Mouse (Mus musculus): ENCODE measurements around the gene P4hb.

The P4hb gene

DNA sequence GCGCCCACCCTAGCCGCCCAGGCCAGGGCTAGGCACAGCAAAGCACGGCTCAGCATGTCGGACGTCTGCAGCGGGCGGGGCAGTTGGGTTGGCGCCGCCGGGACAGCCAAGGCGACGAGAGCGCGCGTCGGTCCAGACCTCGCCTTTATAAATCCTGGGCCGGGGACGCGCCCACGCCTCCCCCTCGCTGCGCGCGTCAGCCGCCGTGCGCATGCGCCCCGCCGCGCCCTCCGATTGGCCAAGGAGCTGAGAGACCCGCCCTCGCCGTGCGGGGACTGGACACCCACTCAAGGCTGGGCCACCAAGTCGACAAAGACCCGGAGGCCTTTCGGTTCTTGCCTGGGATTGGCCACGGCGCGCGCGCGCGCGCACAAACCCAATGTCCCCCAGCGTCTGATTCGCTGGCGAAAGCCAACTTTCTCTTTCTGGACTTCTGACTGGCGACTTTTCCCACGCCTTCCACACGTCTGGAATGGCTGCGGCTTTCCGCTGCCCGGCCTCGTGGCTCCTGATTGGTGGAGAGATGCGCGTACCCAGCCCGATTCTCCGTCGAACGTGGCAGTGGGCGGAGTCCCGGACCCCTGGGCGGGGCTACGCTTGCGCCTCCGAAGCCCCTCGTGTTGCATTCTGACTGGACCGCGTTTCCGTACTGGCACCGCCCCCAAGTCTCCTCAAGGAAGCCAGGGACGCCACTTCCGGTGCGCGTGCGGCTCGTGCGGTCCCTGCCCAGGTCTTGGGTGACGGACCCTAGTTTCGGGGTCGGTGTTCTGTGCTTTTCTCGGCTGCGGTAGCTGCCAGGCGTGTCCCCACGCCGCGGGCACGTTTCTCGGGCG is at the start of gene P4hb:
TSS of gene P4hb (minus strand) at position 502 of the 833 bp plus-strand sequence.
- in situ Hi-C loops (cut with MboI): no loop called here

DNA sequence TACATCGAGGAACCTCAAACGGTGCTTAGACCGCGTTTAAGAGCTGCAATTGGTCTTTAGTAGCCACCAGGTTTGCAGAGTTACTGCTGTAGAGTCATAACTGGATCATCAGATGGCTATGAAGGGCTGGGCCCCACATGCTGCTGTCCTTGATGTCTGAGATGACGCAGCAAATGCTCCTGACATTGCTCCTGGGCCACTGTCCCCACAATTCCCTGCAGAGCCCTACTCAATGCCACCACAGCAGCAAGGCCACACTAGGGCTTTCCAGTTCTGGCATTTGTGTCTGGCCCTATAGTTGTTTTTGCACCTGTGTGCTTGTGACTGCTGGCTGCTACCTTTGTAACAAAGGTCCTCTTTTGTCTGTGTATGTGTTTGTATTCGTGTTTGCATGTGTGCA is 49.8 kb upstream of the P4hb start:
- in situ Hi-C loops (cut with MboI): no loop called here

DNA sequence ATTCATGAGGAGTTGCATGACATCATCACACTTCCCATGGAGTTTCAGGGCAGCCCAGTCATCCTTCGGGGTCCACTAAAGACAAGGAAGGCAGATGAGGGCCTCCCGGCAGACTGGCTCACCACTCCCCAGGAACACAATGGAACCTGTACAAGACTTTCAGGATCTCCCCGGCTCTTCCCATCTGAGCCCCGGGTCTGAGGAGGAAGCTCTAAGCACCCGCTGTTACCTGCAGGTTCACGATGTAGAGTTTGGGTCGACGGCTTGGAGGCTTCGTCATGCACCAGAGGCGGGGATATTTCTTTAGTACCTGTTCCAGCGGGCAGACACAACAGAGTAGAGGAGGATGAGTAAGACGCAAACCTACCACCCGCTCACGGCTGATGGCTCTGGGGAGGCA is 47.1 kb upstream of the P4hb start:
- in situ Hi-C loops (cut with MboI): no loop called here

DNA sequence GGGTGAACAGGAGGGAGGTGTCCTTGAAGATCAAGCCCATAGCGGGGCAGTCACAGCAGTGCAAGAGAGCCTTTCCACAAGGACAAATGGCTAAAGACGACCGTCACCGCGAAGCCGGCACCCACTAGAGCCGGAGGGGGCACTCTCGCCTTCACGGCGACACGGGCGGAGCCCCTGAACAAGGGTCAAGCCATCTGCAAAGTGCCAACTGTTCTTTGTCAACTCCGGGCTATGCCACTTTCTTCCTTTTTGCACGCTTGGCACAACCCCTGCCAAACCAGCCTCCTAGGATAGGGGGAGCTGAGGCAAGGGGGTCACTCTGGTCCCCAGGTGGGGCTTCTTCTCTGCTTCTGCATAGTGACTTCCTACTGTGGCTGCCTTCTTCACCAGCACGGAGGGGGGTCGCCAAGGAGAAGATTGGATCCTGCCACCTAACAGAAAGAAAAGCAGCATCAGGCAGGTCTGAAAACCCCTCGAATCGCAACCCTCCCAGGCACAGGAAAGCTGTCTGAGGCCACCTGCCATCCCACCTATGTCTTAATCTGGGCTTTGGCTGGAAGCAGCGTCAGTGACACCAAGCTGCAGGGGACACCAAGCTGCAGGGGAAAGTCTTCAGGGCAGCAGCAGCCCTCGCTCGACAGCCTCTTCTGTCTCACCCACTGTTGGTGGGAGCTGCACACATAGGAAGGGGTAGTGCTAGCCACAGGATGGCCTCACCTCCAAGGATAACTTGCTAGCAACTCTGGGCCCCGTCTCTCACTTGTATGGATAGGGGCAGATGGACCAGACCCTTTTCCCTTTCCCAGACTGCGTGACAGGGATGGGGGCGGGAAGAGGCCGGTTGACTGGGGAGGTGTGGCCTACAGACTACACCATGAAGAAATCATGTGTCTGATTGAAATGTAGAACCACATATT is 45.8 kb upstream of the P4hb start:
- in situ Hi-C loops (cut with MboI): no loop called here

DNA sequence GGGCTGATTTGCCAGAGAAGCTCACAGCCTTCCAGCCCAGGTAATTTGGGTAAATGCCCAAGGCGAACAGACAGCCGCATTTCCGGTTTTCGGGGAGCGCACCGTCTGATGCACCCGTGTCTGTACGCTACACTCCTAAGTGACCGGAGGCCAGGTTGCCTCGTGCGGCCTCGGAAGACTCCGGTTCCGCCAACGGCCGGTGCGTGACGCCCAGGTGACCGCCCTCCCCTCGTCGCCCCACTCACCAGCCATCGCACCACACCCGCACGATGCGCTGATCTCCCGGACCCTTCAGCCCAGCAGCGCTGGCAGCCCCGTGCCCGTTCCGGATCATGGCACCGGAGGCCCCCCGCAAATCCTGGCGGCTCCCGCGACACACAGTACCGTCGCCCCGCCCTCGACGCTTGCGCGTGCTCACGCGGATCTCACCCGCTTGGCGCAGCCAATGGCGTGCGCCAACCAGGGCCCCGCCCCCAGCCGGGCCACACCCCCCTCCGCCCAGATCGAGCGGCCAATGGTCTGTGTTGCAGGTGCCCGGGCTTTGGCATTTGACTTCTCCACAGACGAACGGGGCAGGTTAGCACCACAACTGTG is 44.6 kb upstream of the P4hb start, which contains the start of gene Pcyt2:
TSS of gene Pcyt2 (minus strand) at position 418 of the 594 bp plus-strand sequence.
- in situ Hi-C loops (cut with MboI): no loop called here

DNA sequence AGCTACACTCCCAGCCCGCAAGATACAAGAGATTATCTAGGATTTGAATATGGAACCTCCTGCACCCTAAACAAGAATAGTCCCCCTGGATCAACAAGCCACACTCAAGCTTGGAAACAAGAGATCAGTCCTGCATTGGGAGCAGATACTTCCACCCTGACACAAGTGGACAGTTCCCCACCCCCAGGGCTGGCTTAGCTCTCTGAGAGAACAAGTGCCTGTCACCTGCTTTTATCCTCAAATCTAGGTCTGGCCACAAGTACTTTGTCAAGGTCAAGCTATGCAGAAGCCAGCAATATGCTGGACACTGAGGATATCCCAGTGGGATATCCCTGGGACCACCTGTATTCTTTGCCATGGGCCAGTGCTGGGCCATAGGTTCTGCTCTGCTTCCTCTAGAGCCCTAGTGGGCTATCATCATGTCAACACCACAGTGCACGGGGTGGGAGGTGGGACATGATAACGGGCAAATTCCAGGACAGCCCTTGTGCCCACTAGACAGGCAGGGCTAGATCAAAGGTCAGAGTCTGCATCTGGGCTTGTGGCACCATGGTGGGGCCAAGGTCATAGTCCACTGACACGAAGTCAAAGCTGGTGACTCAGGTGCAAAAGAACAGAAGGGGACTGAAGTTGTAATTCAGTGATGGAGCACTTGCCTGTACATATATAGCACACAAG is 43.7 kb upstream of the P4hb start:
- in situ Hi-C loops (cut with MboI): no loop called here

- in situ Hi-C loops (cut with MboI): no loop called here
Measured at GRCm38 (mm10) chr11:120615606-120616203, 42.7 kb upstream of the P4hb start.

- in situ Hi-C loops (cut with MboI): no loop called here
Measured at GRCm38 (mm10) chr11:120615167-120615566, 42.1 kb upstream of the P4hb start.

DNA sequence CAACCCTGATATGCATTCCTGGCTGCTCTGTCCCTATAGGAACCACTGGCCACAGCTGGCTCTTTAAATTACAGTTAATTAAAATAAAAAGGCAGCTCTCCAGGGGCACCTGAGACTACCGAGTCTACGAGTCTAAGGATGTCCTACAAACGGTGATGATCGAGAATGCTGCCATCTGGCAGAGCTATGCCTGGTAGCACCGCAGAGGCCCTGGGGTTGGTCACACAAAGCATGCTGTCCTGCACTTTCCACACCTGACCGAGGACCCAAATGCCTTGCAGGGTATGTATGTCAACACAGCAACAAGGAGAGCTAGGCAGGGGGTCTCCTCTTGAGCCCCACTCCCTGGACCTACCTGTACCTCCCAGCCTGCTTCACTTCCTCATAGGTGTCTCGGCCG is 40.9 kb upstream of the P4hb start:
- in situ Hi-C loops (cut with MboI): no loop called here

DNA sequence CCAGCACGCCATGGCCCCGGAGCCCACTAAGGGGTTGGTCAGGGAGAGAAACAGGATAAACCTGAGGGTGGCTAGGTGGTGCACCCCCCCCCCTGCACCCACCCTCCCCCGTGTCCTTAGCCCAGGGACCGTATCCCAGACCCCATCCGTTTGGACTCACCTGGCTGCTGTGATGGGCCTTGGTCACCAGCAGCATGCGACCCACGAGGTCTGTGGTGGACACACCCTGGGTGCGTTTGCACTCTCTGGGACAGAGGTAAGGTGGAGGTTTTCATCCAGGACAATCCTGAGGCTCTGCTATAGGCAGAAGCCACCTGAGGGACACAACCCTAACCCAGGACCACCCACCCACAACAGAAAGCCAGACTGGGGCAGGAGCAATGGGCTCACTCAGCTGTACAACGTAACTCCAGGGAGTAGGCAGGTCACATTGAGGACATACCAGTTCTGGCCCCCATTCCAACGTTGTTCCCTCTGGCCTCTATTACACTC is 40.5 kb upstream of the P4hb start:
- in situ Hi-C loops (cut with MboI): no loop called here

DNA sequence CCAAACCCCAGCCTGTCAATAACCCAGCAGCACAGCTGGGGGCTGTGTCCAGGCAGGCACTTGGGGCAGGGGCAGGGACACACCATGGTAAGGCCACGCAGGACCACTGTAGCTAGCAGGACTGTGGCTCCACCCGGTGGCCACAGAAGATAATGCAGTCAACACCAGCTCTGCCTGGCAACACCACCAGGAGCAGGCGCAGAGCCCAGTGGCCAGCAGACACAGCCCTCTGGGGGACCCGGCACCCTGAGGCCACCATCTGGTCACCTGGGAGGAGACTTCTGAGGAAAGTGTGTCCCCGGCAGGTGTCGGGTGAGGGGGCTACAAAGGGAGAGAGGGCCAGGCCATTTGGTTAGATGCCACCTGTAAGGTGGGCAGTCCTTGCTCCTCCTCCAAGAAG is 39.7 kb upstream of the P4hb start:
- in situ Hi-C loops (cut with MboI): no loop called here

GRCm38 (mm10) chr11:120610477-120611046 is 37.5 kb upstream of the P4hb start:
- in situ Hi-C loops (cut with MboI): no loop called here

- in situ Hi-C loops (cut with MboI): no loop called here
Measured at GRCm38 (mm10) chr11:120609250-120609649, 36.2 kb upstream of the P4hb start.

GRCm38 (mm10) chr11:120608241-120609034 is 35.4 kb upstream of the P4hb start, which contains the start of gene Npb:
Gene Npb, plus strand, starts transcription at chr11:120608477.
- in situ Hi-C loops (cut with MboI): no loop called here

DNA sequence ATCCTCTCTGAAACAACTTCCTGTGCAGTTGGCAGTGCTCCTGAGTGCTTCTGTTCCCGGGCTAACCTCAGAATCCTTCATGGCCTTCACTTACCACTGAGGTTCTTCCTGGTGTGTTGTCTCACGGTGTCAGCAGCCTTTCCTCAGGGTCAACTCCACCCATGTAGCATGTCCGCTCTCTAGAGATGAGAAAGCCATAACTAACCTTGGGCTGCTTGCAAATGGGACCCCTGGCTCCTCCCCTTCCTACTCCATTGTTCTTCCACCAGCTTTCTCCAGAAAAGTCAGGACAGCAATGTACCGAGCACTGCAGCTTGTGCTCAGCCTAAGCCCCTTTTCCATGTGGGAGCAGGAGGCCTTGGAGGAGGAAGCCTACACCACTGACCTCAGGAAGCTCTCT is 33.7 kb upstream of the P4hb start:
- in situ Hi-C loops (cut with MboI): no loop called here

DNA sequence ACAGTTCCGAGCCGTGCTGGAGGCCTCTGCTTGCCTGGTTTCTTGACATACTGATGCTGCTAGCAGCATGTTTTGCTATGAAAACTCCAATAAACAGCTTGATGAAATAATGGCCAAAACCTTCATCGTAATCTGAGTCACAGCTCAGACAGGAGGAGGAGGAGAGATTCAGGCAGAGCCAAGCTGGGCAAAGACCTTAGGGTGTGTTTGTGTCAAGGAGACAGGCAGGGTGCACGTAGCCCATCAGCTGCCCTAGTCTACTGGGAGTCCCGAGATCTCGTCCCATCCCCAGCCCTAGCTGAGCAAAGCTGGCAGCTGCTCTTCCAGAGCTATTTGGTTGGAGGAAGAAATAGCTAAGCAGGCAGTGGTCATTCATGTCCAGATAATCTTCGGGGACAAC is 32.6 kb upstream of the P4hb start:
- in situ Hi-C loops (cut with MboI): no loop called here

DNA sequence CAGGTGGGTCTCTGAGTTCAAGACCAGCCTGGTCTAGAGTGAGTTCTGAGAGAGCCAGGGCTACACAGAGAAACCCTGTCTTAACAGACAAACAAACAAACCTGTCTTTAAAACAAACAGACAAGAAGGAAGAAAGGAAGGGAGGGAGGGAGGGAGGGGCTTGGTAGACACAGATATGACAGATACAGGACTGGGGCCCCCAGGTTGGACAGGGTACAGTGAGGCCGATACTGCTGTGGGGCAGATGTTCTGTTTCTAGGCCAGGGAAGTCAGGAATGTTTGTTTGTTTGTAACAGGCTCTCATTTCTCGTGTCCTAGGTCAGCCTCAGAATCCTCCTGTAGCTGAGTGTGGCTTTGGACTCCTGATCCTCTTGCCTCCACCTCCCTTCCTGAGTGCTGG is 30.5 kb upstream of the P4hb start:
- in situ Hi-C loops (cut with MboI): no loop called here

- in situ Hi-C loops (cut with MboI): no loop called here
Measured at GRCm38 (mm10) chr11:120600716-120601115, 27.7 kb upstream of the P4hb start.

DNA sequence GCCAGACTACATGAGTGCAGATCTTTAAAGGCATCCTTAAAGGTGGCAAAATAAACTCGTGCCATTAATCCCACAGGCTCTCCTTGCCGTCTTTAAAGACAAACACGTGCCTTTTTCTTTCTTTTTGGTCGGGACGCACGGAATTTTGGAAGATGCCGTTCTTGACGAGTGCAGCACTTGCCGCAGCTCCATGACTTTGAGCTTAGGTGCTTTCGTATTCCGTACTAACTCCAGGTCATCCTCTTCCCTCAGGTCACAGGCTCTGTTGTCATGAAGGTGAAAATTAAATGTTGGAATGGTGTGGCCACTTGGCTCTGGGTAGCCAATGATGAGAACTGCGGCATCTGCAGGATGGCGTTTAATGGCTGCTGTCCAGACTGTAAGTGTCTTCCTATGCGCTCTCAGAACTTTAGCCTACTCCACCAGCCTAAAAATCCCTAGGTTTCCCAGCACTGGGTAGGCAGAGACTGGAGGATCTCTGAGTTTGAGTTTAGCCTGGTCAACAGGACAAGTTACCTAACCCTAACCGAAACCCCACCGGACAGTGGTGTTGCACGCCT is 26.0 kb upstream of the P4hb start:
- in situ Hi-C loops (cut with MboI): no loop called here
